Mouse (Mus musculus) adrenal gland, adult 2 months (tissue): ENCODE measurements around the gene Phf20. TPM values are rescaled to one million over a fixed set of nuclear protein-coding genes. Genes with fewer than 3 reads are reported as not detected.

Experiments
- DNase-seq: peaks from one replicate; pipeline ENCODE4 v3.0.0; 2021
- polyA plus RNA-seq: library from polyadenylated mRNA; depleted of rRNA; stranded (reverse); fragments of >200 nt; gene quantifications from 2 replicates; pipeline ENCODE4 v1.2.3, GENCODE M21; 2012
- total RNA-seq, 2 experiments: library from RNA; stranded (reverse); gene quantifications; 2 replicates each; pipeline ENCODE4 v1.2.3; 2021

The Phf20 gene
- total and polyA plus RNA-seq, 3 experiments: 18.8 to 44.5 (median 37.8) TPM

- no peak for DNase-seq
Observed at GRCm38 (mm10) chr2:156263204-156263893, 67.1 kb downstream of the Phf20 start.

GRCm38 (mm10) chr2:156267636-156268035 lies 71.4 kb downstream of the Phf20 start:
- DNase-seq: no peak

GRCm38 (mm10) chr2:156272553-156272952 lies 76.3 kb downstream of the Phf20 start:
- no peak for DNase-seq

- DNase-seq: peak; percentile 88
Observed at GRCm38 (mm10) chr2:156278226-156279017, 82.2 kb downstream of the Phf20 start.

GRCm38 (mm10) chr2:156281227-156281626 lies 85.0 kb downstream of the Phf20 start:
- DNase-seq: no peak

GRCm38 (mm10) chr2:156285161-156285560 lies 88.9 kb downstream of the Phf20 start:
- no peak for DNase-seq

GRCm38 (mm10) chr2:156286733-156287132 lies 90.5 kb downstream of the Phf20 start:
- DNase-seq: no peak

- no peak for DNase-seq
Observed at GRCm38 (mm10) chr2:156288222-156288621, 92.0 kb downstream of the Phf20 start.

GRCm38 (mm10) chr2:156289552-156290160 lies 93.4 kb downstream of the Phf20 start:
- DNase-seq: peak; percentile 36

- no peak for DNase-seq
Observed at GRCm38 (mm10) chr2:156291998-156292397, 95.7 kb downstream of the Phf20 start.

- DNase-seq: no peak
Observed at GRCm38 (mm10) chr2:156295601-156296063, 99.4 kb downstream of the Phf20 start.

GRCm38 (mm10) chr2:156296190-156296589 lies 99.9 kb downstream of the Phf20 start:
- no peak for DNase-seq

GRCm38 (mm10) chr2:156297653-156298052 lies 101.4 kb downstream of the Phf20 start:
- no peak for DNase-seq

- no peak for DNase-seq
Observed at GRCm38 (mm10) chr2:156298458-156298857, 102.2 kb downstream of the Phf20 start.

- DNase-seq: no peak
Observed at GRCm38 (mm10) chr2:156302063-156302462, 105.8 kb downstream of the Phf20 start.

- no peak for DNase-seq
Observed at GRCm38 (mm10) chr2:156304351-156304750, 108.1 kb downstream of the Phf20 start.

- DNase-seq: no peak
Observed at GRCm38 (mm10) chr2:156305818-156306217, 109.6 kb downstream of the Phf20 start.

- DNase-seq: peak; percentile 20
Observed at GRCm38 (mm10) chr2:156307261-156307660, 111.0 kb downstream of the Phf20 start.

- DNase-seq: no peak
Observed at GRCm38 (mm10) chr2:156309948-156310347, 113.7 kb downstream of the Phf20 start.

GRCm38 (mm10) chr2:156310455-156310854 lies 114.2 kb downstream of the Phf20 start:
- DNase-seq: no peak

GRCm38 (mm10) chr2:156310945-156311344 lies 114.7 kb downstream of the Phf20 start:
- DNase-seq: no peak

- DNase-seq: no peak
Observed at GRCm38 (mm10) chr2:156311441-156311840, 115.2 kb downstream of the Phf20 start.

GRCm38 (mm10) chr2:156311841-156312291 lies 115.6 kb downstream of the Phf20 start:
- peak; percentile 84 for DNase-seq
